Mouse (Mus musculus) kidney, postnatal 10 days (tissue): ENCODE measurements around the gene St7.

ENCODE experiments used
- DNase-seq: peaks from one replicate; pipeline ENCODE4 v3.0.0; 2021; ENCODE audit warnings: mixed read lengths

Gene St7

GRCm38 (mm10) chr6:17828382-17828781 is 135.6 kb downstream of the St7 start:
- no peak for DNase-seq

- no peak for DNase-seq
Observed at GRCm38 (mm10) chr6:17829981-17830380, 137.2 kb downstream of the St7 start.

- DNase-seq: peak; percentile 84
Observed at GRCm38 (mm10) chr6:17834493-17834892, 141.8 kb downstream of the St7 start.

GRCm38 (mm10) chr6:17835693-17836092 is 143.0 kb downstream of the St7 start:
- no peak for DNase-seq

GRCm38 (mm10) chr6:17837676-17838075 is 144.9 kb downstream of the St7 start:
- no peak for DNase-seq

GRCm38 (mm10) chr6:17840431-17840830 is 147.7 kb downstream of the St7 start:
- peak; percentile 16 for DNase-seq

- peak; percentile 62 for DNase-seq
Observed at GRCm38 (mm10) chr6:17842759-17843158, 150.0 kb downstream of the St7 start.

GRCm38 (mm10) chr6:17851316-17851715 is 158.6 kb downstream of the St7 start:
- no peak for DNase-seq

- no peak for DNase-seq
Observed at GRCm38 (mm10) chr6:17853587-17854274, 161.0 kb downstream of the St7 start.

GRCm38 (mm10) chr6:17855616-17856015 is 162.9 kb downstream of the St7 start:
- DNase-seq: no peak

GRCm38 (mm10) chr6:17859564-17859963 is 166.8 kb downstream of the St7 start:
- DNase-seq: no peak

- DNase-seq: no peak
Observed at GRCm38 (mm10) chr6:17860463-17860862, 167.7 kb downstream of the St7 start.

- peak; percentile 17 for DNase-seq
Observed at GRCm38 (mm10) chr6:17867796-17868195, 175.1 kb downstream of the St7 start.

- DNase-seq: no peak
Observed at GRCm38 (mm10) chr6:17871831-17872372, 179.2 kb downstream of the St7 start.

GRCm38 (mm10) chr6:17875606-17876005 is 182.9 kb downstream of the St7 start:
- DNase-seq: no peak

- no peak for DNase-seq
Observed at GRCm38 (mm10) chr6:17876023-17876613, 183.4 kb downstream of the St7 start.

GRCm38 (mm10) chr6:17876670-17877179 is 184.0 kb downstream of the St7 start:
- no peak for DNase-seq

- DNase-seq: no peak
Observed at GRCm38 (mm10) chr6:17882943-17883342, 190.2 kb downstream of the St7 start.

- DNase-seq: no peak
Observed at GRCm38 (mm10) chr6:17887765-17888164, 195.0 kb downstream of the St7 start.

- DNase-seq: no peak
Observed at GRCm38 (mm10) chr6:17895562-17895961, 202.8 kb downstream of the St7 start.

GRCm38 (mm10) chr6:17898539-17898938 is 205.8 kb downstream of the St7 start:
- no peak for DNase-seq

GRCm38 (mm10) chr6:17903355-17903754 is 210.6 kb downstream of the St7 start:
- DNase-seq: no peak

GRCm38 (mm10) chr6:17905776-17906175 is 213.0 kb downstream of the St7 start:
- no peak for DNase-seq

GRCm38 (mm10) chr6:17906289-17906688 is 213.6 kb downstream of the St7 start:
- no peak for DNase-seq
